Mouse (Mus musculus): ENCODE measurements around the gene Olfr707.
"Not testable (repeated sequence)": the region's sequence is repeated elsewhere in the genome, so short reads cannot be mapped to it uniquely, and the experiment has no call there.

Gene Olfr707

GRCm38 (mm10) chr7:106901141-106901540 is at the start of gene Olfr707:
Gene Olfr707 (minus strand): TSS chr7:106901241.
- DNase-seq = not testable (repeated sequence)

GRCm38 (mm10) chr7:106948212-106948611 is 47.2 kb upstream of the Olfr707 start, which contains the start of gene Olfr710:
Gene Olfr710 (minus strand): TSS chr7:106948312.
- DNase-seq = no peak

GRCm38 (mm10) chr7:106932119-106932518 is 31.1 kb upstream of the Olfr707 start, which contains the start of gene Olfr709-ps1:
Gene Olfr709-ps1 (minus strand): TSS chr7:106932219.
- no peak for DNase-seq

GRCm38 (mm10) chr7:106920961-106921360 is 19.9 kb upstream of the Olfr707 start:
- DNase-seq = not testable (repeated sequence)

GRCm38 (mm10) chr7:106907676-106908075 is 6.6 kb upstream of the Olfr707 start, which contains the start of gene Olfr1532-ps1:
Gene Olfr1532-ps1 (plus strand): TSS chr7:106908001.
- no peak for DNase-seq

- no peak for DNase-seq
Measured at GRCm38 (mm10) chr7:106888062-106888461, 13.0 kb downstream of the Olfr707 start, which contains the start of gene Olfr706. Gene Olfr706 (minus strand): TSS chr7:106888162.

GRCm38 (mm10) chr7:106876791-106877190 is 24.2 kb downstream of the Olfr707 start, which contains the start of gene Olfr705:
Gene Olfr705 (minus strand): TSS chr7:106876891.
- no peak for DNase-seq

- no peak for DNase-seq
Measured at GRCm38 (mm10) chr7:106862885-106863284, 38.2 kb downstream of the Olfr707 start, which contains the start of gene Olfr704. Gene Olfr704 (plus strand): TSS chr7:106863185.

GRCm38 (mm10) chr7:106843060-106843459 is 58.0 kb downstream of the Olfr707 start, which contains the start of gene Olfr703:
Gene Olfr703 (plus strand): TSS chr7:106843360.
- no peak for DNase-seq

Data from kidney, adult 11 months (tissue).